Mouse (Mus musculus) embryo, embryonic 11 days (tissue): Measurements from ENCODE around the gene Tanc1.

Source experiments
- DNase-seq: peaks from one replicate; pipeline ENCODE4 v3.0.0-alpha.2; 2015

The Tanc1 gene

DNA sequence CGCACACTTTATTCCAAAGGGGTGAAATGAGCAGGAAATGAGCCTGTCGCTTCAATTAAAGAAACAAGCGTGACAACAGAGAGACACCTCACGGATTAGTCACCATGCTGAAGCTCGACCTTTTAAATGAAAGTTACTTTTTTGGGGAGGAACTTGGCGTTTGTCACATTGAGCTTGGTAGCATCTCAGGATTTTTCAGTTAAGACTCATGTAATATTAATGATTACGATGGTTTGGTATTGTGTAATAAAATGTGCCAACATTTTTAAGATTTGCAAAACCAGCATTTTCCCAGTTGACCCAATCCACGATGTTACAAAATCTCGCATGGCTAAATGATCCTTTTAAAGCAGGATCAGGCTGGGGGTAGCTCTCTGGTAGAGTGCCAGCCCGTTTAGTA lies 153.8 kb downstream of the Tanc1 start:
- no peak for DNase-seq

DNA sequence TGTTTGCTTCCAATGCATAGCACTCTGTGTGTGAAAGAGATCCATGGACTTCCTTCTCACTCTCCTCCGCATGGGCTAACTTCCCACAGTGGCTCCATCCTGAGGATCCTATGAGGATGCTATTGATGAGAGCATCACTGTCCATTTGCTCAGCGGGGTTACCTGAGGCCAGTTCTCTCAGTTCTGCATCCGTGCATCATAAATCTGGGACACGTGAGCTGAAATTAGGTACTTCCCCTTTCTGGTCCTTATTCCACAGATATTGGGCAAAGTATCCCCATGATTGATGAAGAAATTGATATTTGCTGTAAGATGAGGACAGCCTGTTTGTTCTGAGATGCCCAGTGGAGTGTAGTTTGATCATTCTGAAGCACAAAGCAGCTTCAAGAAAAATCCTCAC lies 156.1 kb downstream of the Tanc1 start:
- no peak for DNase-seq

DNA sequence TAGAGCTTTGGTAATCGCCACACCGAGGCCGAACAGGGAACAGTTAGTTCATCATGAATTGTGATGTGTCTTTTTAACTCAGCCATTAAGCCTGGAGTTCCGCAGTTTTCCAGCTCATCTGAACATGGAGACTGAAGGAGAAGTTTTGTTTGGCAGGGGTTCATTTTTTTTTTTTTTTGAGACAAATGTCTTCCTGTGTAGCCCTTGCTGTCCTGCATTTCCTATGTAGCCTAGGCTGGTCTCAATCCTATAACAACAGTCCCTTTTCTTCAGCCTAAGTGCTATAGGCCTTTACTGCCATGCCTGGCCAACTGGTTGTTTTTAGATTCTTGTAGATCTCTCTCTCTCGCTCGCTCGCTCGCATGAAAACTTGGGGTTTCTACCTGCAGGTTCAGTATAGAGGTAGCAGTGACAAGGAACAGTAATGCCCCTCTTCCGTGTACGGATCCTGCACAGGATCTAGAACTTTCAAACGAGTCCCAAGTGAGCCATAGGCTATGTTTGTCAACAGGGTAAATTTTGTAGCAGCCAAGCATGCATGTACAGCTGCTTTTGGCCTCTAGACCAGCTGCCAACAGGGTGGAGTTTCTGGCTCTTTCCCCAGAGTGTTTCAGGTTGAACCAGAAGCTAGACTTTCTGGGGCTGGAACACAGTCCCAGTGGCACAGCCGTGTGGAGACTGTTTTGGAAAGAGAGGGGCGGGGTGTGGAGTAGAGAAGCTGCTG lies 157.0 kb downstream of the Tanc1 start:
- DNase-seq = no peak

DNA sequence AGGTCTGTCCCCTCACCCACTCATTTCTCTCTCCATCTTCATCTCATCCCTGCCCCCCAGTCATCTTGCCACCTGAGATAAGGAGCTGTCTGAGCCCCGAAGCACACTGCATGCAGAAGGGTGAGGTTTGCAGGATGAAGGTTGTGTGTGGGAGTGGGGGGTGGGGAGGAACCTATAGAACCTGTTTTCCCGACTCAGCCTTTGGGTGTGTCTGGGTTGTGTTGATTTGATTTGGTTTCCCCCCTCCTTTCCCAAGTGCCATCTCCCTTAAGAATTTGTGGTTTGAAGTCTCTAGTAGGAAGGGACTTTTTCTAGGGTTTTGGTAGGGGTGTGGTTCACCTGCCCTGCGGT lies 157.5 kb downstream of the Tanc1 start:
- no peak for DNase-seq

DNA sequence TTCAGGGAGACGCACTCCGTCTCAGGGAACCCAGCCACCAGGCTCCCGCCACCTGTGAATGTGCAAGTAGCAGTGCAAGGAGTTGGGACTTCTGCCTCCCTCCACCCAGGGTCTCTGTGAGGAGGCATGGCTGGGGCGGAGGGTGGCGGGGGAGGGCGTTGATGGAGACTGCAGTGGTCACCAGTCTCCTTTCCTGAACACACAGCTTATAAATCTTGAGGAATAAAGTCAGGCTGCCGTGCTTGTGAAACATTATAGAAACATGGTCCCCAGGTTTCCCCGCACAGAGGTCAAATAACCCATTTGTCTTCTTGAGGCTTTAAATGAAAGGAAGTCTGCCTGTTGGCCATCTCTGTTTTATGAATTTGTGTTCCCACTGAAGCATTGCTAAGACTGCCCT lies 159.9 kb downstream of the Tanc1 start:
- peak; percentile 68 for DNase-seq

DNA sequence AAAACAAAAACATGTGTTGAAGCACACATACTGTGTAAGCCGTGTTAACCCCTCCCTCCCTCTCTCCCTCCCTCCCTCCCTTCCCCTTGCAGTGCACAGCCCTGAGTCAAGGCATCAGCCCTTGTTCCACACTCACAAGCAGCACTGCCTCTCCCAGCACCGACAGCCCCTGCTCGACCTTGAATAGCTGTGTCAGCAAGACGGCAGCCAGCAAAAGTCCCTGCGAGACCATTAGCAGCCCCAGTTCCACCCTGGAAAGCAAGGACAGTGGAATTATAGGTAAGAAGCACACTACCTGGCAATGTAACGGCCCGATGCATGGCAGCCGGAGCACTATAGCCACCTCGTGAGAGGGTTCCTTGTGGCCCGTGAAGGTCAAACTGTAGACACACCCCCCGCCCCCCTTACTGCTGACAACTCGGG lies 160.4 kb downstream of the Tanc1 start:
- peak; percentile 69 for DNase-seq

DNA sequence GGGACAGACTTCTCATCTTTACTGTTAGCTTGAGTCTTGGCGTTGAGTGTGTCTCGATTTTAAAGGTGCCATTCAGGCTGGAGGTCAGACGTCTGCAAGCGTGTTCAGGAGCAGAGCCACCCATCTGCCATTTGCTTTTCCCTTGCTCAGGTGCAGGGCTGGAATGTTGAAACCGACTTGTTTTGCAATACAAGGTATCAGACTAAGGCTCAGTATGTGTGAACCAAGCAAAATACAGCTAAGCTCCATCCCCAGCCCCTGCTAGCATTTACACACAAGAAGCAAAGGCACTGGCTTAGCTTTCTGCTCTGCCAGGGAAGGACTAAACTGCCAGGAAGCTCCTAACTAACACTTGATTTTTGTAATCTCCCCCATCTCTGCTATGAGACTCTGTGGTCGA lies 162.5 kb downstream of the Tanc1 start:
- DNase-seq = no peak

DNA sequence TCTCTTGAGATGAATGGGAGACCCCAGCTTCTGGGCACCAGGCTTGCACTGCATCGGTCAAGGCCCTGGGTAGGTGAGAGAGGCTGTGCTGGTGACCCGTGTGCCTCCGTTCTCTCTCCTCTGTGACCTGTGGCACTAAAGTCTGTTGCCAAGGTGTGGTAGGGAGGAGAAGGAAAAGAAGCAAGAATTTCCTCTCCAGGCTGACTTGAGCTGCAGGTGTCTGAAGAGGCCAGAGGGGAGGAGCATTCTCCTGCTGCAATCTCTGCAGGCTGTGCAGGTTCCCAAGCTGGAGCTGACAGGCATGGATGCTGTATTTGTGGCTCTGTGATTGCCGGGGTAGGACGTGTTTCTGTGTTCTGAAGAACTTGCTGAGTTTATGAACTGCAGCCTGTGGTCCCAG lies 163.3 kb downstream of the Tanc1 start:
- no peak for DNase-seq

DNA sequence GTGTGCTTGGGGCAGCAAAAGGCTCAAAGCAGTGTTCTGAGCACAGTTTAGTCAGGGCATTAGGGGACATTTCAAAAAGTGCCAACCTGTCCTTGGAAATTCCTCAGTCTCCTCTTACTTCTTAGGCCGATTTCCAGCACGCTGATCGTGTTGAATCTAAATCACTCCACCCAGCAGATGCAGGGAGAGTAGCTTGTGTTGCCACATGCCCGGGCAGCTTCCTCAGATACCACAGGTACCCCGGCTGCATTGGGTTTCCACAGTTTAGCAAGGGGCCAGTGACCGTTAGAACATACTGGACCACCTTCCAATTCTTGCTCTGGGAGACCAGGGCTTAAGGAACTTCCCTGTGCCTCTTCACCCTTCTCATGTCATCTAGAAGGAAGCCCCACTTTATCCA lies 164.0 kb downstream of the Tanc1 start:
- DNase-seq = no peak

DNA sequence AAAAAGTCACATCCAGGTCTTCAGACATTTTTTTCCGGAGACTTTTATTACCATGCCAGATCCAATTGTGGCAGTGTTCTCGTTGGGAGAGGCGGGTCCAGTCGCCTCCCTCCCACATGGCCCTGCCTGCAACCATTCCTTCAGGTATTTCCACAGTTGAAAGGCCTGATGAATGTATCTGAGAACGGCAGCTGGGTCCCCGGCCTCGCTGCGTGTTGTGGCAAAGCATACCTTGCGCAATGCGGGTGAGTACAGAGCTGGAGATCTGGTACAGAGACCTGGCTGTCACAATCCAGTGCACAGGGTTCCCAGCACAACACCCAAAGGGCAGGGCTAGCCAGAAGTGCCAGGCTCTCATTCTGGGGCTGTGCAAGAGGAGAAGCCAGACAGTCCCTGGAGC lies 167.5 kb downstream of the Tanc1 start:
- no peak for DNase-seq

DNA sequence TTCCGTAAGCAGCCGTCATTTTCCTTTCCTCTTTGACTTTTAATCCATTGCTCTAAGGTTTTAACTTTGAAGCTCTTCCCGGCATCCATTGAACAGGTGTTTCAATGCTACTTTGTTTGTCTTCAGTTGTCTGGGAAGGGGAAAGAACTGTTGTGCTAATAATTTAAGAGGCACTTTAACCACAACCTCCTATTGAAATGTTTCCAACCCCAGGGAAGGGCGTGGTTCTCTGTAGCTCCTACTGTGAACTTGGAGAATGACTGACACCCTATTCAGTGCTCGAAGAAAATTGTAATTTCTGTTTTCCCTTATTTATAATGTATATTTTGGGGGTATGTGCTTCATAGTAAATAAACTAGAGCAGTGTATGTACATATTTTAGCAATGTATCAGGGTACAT lies 168.4 kb downstream of the Tanc1 start:
- DNase-seq = no peak

DNA sequence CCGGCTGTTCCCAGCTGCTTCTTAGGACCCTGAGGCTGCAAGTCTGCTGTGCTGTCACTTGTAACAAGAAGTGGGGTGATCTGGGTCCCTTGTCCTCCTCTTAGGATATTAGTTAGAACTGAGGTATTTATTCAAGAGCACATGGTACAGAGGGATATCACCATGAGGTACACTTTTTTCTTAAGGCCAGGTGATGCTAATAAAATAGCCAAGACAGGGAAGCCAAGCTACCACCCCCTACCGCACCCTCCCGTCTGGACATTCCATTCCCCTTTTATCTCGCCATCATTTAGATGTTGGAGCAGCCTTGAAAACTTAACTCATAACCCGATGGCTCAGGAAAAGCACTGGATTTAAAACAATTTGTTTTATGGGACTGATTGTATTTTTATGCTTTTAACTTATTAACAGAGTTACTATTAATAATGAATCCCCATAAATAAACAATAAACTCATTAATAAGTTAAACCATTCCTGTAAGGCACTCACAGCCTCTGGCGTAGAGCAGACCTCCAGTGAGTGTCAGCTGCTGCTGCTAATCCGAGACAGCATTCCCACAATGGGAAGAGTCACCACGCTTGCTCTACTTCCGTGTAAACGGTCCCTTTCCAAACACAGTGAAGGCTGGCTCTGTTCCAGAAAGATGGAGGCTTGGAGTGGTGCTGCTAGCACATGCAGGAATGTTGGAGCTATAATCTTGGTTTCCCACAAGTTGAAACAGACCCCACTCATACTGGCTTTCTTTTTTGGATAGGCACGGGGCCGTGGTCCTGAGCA lies 171.4 kb downstream of the Tanc1 start:
- no peak for DNase-seq

DNA sequence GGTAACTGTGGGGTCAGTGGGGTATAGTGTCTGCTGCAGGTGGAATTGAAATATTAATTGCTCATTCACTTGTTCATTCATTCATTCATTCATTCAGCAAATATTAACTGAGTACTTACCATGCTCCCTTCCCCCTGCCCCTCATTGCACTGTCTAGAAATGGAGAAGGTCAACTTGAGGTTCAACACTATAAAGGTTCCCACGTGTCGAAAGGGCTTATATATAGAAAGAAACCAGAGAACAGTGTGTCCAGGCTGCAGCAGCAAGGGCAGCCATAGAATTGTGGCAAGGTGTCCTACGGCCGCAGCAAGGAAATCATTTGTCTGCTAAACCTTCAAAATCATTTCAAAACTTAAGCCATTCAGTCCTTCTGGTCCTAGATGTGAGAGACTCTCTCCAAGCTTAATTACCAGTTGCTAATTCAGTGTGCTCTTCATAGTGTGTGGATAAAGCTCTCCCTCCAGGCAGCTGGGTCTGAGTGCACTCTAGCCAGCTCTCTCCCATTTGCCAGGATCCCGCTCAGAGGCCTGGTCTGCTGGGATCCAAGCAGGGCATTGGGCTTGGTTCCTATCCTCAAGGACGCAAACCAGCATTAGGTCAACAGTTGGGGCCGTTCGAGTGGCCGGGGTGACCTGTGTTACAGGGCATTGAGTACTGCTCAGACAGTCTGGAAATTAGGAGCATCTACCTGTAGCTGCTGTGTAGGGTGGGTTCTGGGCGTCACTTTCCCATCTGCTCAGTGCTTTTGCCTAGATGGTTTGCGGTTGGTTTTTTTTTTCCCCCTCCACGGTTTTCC lies 172.2 kb downstream of the Tanc1 start:
- DNase-seq = no peak

DNA sequence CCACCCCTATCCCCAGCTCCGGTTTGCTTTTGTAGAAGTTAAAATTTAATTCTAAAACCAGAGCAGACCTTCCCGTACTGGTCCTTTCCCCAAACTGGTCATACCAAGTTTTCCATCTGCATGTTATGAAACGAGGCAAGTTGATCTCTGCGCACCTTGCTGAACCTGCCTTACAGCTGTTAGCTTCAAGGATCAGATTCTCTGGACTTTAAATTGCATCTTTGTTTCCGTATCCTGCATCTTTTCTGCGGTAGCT lies 172.7 kb downstream of the Tanc1 start:
- no peak for DNase-seq

DNA sequence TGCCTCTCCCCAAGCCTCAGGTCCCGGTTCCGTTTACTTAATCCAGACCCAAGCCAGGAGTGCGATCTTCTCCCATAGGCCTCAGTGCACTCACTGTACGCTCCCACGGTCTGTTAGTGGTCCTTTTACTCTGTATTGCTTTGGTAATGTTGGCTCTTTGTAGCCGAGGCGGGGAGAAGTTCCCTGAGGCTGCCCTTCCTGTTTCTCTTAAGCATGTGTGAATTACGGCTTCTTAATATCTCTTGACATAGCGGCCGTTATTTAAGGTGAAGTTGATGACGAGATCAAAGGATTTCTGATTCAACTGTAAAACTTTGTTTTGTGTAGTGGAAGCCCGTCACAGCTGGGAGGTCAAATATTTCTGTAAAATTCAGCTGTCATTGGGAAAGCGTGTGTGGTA lies 173.8 kb downstream of the Tanc1 start:
- no peak for DNase-seq

DNA sequence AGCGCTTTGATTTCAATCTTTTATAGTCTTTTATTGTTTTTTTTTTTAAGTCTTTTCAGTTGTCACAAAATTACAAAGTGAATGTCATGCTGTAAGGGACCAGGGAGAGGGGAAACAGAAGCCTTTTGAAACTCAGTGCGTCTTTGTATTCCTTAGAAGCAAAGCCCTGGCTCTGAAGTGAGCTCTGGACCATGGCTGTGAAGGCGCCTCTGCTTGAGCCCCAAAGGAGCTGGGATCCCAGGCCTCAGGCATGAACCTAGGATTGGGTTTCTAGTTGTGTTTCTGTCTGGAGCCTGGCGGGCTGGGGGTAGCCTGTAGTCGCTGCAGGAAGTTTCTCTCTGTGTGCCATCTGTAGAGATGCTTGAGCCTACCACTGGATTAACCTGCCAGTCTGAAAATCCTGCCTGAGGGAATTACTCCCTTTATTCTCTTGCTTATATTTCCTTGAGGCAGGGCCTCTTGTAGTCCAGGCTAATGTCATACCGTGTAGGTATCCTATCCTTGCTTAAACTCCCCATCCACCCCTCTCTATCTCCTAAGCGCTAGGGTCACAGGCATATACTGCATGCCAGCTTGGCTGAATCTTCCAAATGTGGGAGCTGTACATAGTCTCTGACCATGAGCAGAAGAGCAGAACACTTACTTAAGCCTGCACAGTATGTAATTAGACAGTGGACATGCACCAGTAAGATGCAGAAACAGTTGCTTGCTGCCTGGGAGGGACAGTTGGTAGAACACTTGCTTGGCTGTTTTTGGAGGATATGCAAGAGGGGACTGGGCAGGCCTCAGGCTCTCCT lies 177.1 kb downstream of the Tanc1 start:
- no peak for DNase-seq

DNA sequence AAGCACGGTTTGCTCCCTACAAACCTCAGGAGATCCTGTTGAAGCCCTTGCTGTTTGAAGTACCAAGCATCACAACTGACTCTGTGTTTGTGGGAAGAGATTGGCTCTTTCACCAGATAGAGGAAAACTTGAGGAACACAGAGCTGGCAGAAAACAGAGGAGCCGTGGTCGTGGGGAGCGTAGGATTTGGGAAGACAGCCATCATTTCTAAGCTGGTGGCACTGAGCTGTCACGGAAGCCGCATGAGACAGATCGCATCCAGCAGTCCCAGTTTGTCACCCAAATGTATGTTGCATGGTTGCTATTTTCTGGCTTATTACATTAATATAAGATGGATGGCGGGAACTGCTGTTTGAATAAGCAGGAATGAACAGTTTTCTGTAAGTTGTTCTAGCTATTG lies 179.8 kb downstream of the Tanc1 start:
- DNase-seq = no peak

DNA sequence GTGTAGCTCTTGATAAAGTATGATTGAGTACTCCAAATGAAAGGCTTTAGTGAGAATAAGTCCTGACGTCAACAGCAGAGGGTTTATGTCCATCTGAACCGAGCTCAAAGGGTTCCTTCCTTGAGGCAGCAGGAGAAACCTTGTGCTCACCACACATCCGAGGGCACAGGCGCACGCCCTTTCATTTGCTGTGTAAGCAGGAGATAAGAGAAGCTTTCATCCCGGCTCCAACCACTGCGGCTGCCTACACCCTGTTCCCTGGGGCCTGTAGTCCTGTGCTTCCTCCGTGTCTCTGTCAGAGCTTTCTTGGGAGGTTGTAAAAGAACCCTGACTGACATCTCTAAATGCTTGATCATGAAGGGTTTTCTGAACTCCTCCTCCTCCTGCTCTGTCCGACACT lies 181.5 kb downstream of the Tanc1 start:
- DNase-seq = no peak

DNA sequence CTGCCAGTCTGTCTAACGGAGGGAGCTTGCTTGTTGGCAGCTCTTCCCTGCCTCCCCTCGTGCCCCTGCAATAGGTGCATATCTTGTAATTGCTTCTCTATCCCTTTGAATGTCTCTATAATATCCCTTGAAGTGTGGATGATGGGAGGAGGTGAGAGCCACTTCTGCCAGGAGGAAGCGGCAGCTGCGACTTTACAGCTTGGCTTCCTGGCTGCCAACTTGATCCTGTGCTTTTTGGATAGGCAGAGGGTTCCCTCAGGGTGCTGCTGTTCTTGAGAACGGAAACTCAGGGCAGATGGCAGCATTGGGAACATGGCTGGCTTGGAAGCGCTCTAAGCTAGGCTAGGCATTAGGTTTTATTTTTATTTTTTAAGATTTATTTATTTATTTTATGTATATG lies 183.0 kb downstream of the Tanc1 start:
- no peak for DNase-seq

DNA sequence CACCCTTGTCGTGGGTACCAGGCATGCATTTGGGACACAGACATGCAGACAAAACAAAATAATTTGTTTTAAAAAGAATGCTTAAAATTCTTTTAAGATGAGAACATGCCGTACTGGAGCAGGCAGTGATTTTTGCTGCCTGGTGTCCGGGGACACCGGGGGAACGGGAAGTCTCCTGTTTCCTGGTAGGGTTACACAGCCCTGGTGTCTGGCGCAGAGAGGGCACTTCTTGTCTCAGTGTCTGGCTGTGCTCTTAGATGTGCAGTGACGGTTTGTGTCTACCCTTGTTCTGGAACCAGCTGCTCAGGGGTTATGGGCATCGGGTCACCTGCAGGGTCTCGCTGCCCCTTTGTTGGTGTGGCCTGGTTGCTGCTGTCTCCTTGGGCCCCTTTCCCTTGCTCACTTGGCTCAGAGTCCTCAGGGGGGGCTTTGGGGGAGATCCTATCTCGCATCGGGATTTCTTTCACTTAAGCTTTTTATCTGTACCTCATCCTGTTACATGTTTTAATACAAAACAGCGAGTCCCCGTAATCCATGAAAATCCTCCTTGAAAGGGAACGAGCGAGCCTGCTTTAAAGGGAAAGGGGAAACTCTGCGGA lies 187.2 kb downstream of the Tanc1 start:
- no peak for DNase-seq

DNA sequence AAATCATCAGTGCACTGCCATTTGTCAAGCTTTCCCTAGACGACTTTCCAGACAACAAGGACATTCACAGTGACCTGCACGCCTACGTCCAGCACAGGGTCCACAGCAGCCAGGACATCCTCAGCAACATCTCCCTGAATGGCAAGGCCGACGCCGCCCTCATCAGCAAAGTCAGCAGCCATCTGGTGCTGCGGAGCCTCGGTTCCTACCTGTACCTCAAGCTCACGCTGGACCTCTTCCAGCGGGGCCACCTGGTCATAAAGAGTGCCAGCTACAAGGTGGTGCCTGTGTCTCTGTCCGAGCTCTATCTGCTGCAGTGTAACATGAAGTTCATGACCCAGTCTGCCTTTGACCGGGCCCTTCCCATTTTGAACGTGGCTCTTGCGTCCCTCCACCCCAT lies 187.7 kb downstream of the Tanc1 start:
- no peak for DNase-seq

DNA sequence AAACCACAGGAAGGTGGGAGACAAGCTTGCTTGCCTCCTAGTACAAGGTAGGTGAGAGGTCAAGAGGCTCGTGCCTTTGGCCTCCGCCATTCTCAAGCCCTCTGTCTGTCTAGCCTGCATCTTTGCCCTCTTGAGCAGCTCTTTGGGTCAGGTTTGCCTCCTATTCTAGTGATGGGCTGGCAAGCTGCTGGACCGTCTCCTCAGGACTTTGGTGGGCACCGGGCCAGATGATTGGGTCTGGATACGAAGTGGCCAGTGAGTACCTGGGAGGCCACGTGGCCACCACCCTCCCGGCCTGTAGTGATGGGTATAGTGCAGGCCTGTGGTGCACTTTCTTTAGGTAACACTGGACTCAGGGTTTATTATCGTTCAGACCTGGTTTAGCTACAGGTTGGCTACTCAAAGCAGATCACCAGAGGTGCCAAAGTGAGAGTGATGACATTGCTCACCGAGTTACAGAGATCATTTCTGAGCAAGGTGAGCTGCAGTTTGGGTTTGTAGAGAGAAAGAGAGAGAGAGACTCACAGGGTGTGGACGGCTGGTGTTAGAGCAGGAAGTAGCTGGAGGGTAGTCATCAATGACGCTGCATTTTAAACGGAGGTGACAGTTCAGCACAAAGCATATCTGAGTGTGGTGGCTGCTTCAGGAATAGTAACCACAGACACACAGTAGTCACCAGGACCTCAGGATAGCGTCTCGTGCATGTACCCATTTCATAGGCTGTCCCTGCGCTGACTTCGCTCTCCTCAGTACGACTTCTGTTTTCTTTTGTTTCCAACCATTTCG lies 188.8 kb downstream of the Tanc1 start:
- no peak for DNase-seq
